Mouse (Mus musculus): ENCODE data around the gene Gm20388.

Gene Gm20388

GRCm38 (mm10) chr8:124301935-124302555 lies 4391.4 kb downstream of the Gm20388 start:
- DNase-seq (ENCODE audit: low spot score): no peak

DNA sequence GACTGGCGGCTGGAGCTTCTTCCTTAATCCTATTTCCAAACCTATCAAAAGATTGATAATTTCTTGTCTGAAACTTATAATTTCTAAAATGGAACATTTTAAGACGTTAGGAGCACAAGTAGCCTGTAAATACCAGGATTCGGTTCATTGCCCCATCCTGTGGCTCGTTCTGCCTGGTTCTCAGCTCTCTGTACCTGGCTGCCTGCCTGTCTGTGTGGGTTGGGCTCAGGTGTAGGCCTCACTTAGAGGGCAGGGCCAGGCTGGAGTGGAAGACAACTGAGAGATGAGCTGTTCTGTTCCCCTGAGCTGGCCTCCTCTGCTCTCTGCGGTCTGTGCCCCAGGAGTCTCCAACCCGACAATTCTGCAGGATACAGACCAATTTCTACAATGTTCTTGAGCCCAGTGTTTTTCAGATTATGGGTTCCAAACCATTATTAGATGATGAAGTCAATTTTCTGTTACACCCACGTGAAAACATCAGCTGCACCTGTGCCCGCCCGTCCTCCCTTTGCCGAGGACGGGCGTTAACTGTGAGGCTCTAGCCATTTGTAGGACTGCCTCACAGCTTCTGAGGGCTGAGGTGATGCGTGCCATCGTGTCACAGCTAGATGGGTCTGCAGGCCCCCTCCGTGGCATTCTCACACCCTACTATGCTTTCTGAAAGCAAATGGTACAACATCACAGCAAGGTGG lies 4392.7 kb downstream of the Gm20388 start:
- no peak for DNase-seq (ENCODE audit: low spot score)

DNA sequence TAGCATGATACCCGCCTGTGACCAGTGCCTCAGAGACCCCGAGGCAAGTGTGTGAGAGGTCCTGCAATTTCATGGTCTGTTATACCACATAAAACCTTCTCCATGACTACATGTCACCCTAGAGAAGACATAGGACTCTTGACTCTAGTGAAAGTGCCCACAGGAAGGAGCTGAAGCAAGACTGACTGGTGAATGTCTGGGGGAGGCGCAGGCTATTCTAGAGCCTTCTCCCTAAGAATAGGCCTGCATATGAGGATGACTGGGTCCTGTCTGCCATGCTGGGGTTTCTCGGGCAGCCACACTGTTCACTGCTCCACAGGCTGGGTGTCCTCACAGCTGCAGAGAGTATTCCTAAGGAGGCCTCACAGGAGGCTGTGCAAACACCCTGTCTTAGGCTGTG lies 4393.5 kb downstream of the Gm20388 start:
- no peak for DNase-seq (ENCODE audit: low spot score)

DNA sequence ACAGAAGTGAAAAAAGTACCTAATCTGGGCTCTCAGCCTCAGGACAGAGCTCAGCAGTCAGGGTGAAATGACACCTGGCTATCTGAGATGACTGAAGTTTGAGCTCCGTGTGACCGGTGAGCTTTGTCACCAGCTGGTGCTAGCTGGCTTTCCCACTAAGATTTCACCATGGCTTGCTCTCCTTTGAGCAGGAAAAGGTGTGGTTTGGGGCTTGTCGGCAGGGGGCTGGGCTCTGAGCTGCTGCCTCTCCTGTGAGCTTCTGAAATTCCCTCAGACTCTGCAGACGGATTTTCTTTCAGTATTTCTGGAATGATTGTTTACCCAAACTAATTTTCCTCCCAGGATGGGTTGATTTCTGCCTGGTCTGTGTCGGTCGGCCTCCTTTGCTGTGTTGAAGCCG lies 4395.9 kb downstream of the Gm20388 start:
- no peak for DNase-seq (ENCODE audit: low spot score)

DNA sequence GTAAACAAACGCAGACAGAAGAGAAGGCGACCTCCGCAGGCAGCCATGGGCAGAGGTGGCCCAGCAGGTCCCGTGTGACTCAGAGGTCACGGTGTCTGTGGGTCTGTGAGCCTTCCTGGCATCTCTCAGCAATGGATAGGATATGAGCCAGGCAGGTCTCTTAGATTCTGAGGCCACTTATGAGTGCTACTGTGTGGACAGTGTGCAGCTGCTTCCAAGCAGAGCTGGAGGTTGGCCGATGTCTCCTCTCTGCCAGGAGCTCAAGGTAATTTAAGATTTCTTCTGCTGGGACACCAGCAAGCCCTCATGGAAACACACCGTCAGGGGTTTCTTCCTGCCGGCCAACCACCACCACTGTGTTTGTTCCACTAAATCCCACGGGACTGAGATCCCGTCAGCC lies 4397.1 kb downstream of the Gm20388 start:
- DNase-seq (ENCODE audit: low spot score): no peak

GRCm38 (mm10) chr8:124310509-124310908 lies 4399.9 kb downstream of the Gm20388 start:
- DNase-seq (ENCODE audit: low spot score): no peak

GRCm38 (mm10) chr8:124311111-124311510 lies 4400.5 kb downstream of the Gm20388 start:
- no peak for DNase-seq (ENCODE audit: low spot score)

GRCm38 (mm10) chr8:124311723-124312122 lies 4401.1 kb downstream of the Gm20388 start:
- no peak for DNase-seq (ENCODE audit: low spot score)

DNA sequence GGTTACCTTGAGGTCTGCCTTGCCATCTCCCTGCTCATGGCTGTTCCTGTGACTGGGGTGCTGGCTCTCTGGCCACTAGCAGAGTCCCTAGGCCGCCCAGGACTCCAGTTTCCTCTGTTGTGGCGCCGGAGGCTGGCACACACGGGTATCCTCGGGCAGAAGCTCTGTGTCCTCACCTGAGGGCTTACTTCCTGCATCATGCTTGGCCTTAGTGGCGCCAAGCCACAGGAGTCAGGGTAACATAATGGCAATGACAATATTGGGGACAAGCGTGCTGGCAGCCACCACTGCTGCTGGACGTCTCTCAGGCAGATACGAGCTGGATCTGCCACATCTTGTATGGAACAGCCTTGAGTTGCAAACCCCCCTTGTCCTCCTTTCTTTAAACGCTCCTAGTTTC lies 4401.6 kb downstream of the Gm20388 start:
- DNase-seq (ENCODE audit: low spot score): no peak

DNA sequence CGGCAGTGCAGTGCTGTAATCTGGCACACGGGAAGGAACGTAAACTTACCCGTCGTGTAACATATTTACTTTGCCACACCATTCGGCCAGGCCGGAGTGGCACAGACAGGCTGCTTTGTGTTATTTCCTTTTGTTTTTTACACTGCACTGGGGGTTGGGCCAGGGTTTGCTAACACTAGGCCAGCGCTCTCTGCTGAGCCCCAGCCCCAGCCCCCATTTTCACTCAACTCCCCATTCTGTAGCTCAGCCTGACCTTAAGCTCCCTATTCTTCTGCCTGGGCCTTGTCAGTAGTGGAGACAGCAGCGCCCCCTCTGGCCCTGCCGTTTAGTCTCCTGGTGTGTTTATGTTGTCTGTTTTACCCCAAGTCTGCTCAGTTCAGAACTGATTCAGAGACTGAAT lies 4404.2 kb downstream of the Gm20388 start:
- peak; percentile 61 for DNase-seq (ENCODE audit: low spot score)

- DNase-seq (ENCODE audit: low spot score): no peak
These were observed 4406.0 kb downstream of the Gm20388 start for GRCm38 (mm10) chr8:124316466-124317136.

GRCm38 (mm10) chr8:124317191-124317682 lies 4406.6 kb downstream of the Gm20388 start:
- DNase-seq (ENCODE audit: low spot score): peak; percentile 39

DNA sequence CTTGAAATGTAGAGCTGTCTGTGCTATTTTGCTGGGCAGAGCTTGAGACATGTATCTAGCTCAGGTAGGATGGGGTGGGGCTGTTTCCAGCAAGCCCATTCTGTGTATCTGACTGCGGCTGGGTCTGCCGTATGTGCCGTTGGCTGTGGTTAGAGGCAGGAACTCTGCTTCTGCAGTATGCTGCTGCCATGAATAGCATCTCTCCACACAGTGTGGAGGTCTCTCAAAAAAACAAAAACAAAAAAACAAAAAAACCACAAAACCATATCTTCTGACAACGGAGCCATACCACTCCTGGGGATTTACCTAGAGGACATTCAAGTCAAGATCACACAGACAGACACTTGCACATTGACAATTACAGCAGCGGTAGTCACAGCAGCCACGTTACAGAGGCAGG lies 4407.2 kb downstream of the Gm20388 start:
- DNase-seq (ENCODE audit: low spot score): peak; percentile 88

DNA sequence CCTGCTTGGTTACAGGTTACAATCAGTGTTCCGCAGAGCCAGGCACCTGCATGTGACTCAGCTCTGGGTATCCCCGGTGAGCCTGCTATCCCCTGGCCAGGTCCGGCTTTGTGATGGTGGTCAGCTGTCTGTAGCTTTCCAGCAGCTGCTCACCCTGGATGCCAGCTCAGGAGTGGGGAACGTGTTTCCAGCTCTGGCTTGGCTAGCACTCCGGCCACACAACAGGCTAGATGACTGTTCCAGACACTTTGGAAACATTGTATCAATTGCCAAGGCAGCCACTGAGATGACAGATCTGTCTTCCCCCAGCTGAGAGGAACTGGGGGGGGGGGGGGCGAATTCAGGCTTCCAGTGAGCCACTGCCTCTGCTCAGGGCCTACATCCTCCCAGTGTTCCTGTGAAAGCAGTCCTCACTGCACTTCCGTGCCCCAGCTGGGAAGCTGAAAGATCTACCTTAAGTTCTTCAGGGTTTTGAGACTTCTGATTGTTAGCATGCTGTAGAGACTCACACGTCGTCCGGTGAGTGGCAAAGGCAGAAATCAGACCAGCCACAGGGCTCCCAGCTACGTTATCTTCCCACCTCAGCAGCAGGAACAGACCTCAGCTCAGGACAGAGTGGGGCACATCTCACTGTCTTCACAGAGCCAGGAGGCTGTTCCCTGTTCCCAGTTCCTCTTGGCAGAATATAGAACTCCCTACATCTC lies 4408.1 kb downstream of the Gm20388 start:
- DNase-seq (ENCODE audit: low spot score): no peak

DNA sequence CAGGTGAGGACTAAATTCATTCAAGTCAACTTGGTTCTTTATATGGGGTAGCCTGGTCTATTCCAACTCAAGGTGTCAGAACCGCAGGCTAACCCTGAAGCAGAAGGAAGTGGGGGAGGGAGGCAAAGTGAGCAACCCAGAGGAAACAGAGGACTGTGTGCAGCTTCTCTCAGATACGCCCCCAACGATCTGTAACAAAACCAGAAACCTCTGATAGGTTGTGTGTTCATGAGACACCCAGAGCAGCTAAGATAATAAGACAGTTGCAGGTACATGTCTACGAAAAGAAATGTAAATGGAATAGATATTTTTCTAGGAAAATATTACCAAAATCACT lies 4408.6 kb downstream of the Gm20388 start:
- DNase-seq (ENCODE audit: low spot score): peak; percentile 52

DNA sequence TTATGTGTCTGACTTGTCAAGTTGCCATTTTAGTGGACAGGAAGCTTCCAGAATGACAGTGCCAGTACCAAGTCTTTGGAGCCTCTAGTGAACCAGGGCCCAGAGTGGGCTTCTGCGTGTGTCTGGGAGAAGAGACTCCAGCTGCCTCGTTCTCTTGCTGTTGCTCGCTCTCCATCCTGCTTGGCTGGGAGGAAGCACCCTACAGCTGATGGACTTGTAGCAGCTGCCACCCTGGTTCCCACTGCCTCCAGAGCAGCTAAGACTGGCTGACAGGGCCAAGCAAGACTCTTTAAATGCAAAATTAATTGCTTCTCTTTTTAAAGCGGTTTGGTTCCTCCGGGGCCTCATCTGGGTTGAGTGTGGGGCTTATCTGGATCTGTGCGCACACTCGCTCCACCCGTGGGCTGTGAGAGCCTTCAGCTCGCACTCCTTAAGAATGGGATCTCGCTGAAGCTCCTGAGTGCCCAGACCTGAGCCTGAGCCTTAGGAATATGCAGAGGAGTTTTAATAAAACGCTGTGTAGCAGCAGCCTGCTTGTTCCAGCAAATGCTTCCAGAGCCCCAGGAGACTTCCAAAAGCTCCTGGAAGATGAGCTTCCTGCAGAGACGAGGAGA lies 4410.7 kb downstream of the Gm20388 start:
- no peak for DNase-seq (ENCODE audit: low spot score)

DNA sequence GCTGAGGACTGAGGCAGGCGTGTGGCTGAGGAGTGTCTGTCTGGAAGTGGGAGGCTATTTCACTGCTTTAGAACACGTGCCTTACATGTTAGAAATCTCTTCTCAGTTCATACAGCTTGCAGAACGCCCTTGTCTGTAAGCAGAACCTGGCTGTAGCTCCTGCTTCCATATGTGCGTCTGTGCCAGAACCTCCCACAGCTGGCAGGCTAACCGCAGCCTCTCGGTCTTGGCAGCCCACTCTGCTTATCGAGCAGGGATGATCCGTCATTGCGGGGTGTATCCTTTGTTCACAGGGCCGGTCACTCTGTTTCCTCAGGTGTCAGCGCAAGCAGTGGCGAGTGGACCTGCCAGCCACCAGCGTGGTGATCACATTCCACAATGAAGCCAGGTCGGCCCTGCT lies 4412.7 kb downstream of the Gm20388 start:
- no peak for DNase-seq (ENCODE audit: low spot score)

DNA sequence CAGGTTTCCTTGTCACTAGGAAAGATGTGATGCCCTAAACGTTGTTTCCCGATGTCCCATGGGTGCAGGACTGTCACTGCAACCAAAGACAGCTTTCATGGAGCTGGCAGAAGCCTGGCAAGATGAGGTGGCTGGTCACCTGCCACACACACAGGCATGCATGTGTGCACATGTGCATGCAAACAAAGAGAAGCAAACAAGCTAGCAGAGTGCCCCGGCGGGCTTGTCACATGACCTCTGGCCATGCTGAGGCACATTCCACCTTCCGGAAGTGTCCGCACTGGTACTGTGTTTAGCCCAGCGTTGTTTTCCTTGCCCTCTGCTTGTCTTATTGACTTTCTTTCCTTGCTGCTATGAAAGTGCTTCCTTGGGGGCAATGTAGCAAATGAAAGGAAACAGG lies 4417.6 kb downstream of the Gm20388 start:
- DNase-seq (ENCODE audit: low spot score): no peak

GRCm38 (mm10) chr8:124329690-124330089 lies 4419.0 kb downstream of the Gm20388 start:
- no peak for DNase-seq (ENCODE audit: low spot score)

DNA sequence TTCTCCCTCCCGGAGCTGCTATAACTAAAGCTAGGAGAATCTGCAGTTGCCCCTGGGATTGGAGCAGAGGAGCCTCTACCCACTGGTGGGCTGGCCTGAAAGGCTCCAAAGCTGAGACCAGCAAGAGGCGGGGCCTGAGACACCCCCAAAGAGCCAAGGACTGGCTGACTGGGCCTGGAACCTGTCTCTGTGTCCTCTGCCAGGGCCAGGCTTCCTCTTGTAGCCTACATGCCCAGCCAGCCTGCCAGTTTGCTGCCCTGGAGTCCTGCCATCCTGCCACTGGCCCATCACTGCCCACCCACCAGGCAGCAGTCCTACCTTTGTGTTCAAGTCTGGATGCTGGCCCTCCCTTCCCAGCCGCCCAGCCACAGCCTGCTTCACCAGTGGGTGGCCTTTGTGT lies 4419.8 kb downstream of the Gm20388 start:
- no peak for DNase-seq (ENCODE audit: low spot score)

DNA sequence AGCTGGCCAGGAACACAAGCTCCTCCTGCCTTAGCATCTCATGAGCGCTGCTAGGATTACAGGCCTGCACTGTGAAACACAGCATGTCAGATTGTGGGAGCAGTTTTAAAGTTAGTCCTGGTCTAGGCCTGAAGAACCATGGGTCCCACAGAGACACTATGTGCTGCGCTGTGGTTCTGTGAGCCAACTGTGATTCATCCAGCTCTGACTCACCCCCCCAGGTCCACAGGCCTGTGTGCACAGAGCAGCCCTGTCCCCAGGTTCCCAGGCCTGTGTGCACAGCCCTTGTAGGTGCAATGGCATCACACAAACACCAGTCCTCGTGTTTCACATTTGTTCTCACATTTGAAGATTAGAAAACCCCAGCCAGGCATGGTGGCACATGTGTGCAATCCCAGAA lies 4420.5 kb downstream of the Gm20388 start:
- no peak for DNase-seq (ENCODE audit: low spot score)

GRCm38 (mm10) chr8:124331706-124332105 lies 4421.1 kb downstream of the Gm20388 start:
- DNase-seq (ENCODE audit: low spot score): no peak

Data from T-cell, adult 2 months (primary cell).